Mouse (Mus musculus) liver, embryonic 13.5 days (tissue): ENCODE measurements at regions not wholly inside any gene's neighbourhood (a gene's known extent, or its start where the extent isn't known, plus 50 kb on each side); places are given as distances from the start of the nearest gene placed in this dataset.

Experiments used
- ATAC-seq: fragments of 200-750 bp; cut with Nextera tagmentation; 2 replicates; pipeline ENCODE4 v1.8.0; 2017; ENCODE audit warnings: low read depth, mild to moderate bottlenecking, moderate number of reproducible peaks, moderate library complexity
- DNase-seq: peaks from one replicate; pipeline ENCODE4 v3.0.0; 2022
- H3K27ac ChIP-seq: fragments of 300-500 bp; sonication (generic); 2 replicates; pipeline ENCODE4 v1.5.1; 2015; ENCODE audit warnings: moderate library complexity, mild to moderate bottlenecking, inconsistent platforms
- H3K27me3 ChIP-seq: fragments of 300-500 bp; sonication (generic); 2 replicates; pipeline ENCODE4 v1.6.1; 2015; ENCODE audit warnings: mild to moderate bottlenecking, inconsistent platforms
- H3K36me3 ChIP-seq: fragments of 300-500 bp; sonication (generic); 2 replicates; pipeline ENCODE4 v1.6.1; 2015; ENCODE audit warnings: mild to moderate bottlenecking, inconsistent platforms
- H3K4me1 ChIP-seq: fragments of 300-500 bp; sonication (generic); replicated peaks from 2 replicates; pipeline ENCODE4 v1.6.1; 2015; ENCODE audit warnings: inconsistent platforms
- H3K4me2 ChIP-seq: fragments of 300-500 bp; sonication (generic); 2 replicates; pipeline ENCODE4 v1.6.1; 2015; ENCODE audit warnings: inconsistent platforms, mild to moderate bottlenecking, moderate library complexity
- H3K4me3 ChIP-seq: fragments of 300-500 bp; sonication (generic); replicated peaks from 2 replicates; pipeline ENCODE4 v1.5.1; 2015; ENCODE audit warnings: mild to moderate bottlenecking, inconsistent platforms
- H3K9ac ChIP-seq: fragments of 300-500 bp; sonication (generic); 2 replicates; pipeline ENCODE4 v1.6.1; 2015; ENCODE audit warnings: mild to moderate bottlenecking, inconsistent platforms
- H3K9me3 ChIP-seq: fragments of 300-500 bp; sonication (generic); replicated peaks from 2 replicates; pipeline ENCODE4 v1.6.1; 2016; ENCODE audit warnings: inconsistent platforms
- WGBS: fragments of 180-500 bp; shearing (Covaris S2); methylation state at CpG from one replicate; pipeline ENCODE4 v1.1.7; 2015; ENCODE audit not compliant: insufficient replicate concordance; 5-methylcytosine and 5-hydroxymethylcytosine counted together

DNA sequence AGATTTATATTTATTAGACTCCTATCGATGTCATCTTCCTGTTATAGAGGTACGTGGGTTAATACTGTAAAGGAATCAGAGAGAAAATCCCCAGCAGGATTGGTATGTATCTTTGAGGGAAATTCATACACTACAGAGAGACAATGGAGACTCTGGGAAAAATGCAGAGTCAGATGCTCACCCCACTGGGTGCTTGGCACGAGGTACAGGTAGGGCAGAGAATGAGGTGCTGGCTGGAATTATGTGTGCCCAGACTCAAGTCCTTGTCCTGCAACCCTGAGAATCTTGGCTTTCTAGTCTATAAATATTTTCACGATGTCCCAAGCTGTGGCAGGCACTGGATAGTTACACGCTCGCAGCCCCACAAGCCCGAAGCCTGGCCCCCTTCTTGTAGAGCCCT, 57.8 kb upstream of the Cry1 start:
- DNase-seq = no peak

DNA sequence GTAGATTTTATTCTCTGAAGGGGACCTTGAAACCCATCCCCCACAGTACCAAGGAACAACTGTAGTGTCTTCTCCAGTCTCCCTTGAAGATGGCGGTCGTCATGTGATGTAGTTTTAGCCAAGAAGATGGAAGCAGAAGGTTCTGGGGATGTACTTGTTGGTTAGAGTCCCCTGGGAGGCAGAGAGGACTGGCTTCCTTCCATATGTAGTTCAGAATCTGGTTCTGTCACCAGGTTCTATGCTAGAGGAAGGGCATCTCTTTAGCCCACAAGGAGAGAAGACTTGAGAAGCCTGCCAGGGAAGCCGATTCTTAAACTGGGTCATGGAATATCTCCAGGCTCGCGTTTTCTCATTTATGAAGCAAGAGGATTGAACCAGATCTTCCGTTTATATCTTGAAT, 58.7 kb upstream of the Cry1 start:
- ATAC-seq = no peak
- no peaks in the 10 kb centered on the region for H3K36me3 ChIP-seq
- no peaks in the 10 kb centered on the region for H3K4me1 ChIP-seq
- H3K4me3 ChIP-seq = no peak overlapping the region
- H3K9ac ChIP-seq = no peak overlapping the region
- no peaks in the 10 kb centered on the region for H3K9me3 ChIP-seq
- H3K27me3 ChIP-seq = no peaks in the 10 kb centered on the region
- WGBS = 69% methylated on average over 6 of the region's 6 CpGs
- DNase-seq = no peak
- no peak overlapping the region for H3K4me2 ChIP-seq
- no peak overlapping the region for H3K27ac ChIP-seq

More for the DNA sequence above, 57.8 kb upstream of the Cry1 start:
- Histone ChIP-seq H3K4me3 (no peak overlapping the region), H3K4me2 (no peak overlapping the region), H3K4me1 (no peaks in the 10 kb centered on the region), H3K27me3 (no peaks in the 10 kb centered on the region), H3K36me3 (no peaks in the 10 kb centered on the region), H3K9ac (no peak overlapping the region), H3K9me3 (no peaks in the 10 kb centered on the region), H3K27ac (no peak overlapping the region)
- no peak for ATAC-seq
- WGBS = 76% methylated on average over 7 of the region's 7 CpGs

DNA sequence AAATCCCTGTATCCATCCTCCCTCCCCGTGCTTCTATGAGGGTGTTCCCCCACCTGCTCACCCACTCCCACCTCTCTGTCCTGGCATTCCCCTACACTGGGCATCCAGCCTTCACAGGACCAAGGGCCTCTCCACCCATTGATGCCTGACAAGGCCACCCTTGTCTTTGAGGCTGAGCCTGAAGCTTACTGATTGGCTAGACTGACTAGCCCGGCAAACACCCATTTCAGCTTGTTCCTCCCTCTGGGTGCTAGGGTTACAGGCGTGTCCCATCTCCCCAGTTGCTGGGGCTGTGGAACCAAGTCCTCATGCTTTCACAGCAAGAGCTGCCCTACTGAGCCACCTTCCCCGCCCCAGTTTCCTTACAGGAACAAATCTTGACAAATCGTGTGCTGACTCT, 80.9 kb upstream of the Cry1 start:
- Histone ChIP-seq H3K9me3 (no peaks in the 10 kb centered on the region), H3K27ac (no peak overlapping the region), H3K4me1 (no peaks in the 10 kb centered on the region), H3K9ac (no peak overlapping the region), H3K4me2 (no peak overlapping the region), H3K36me3 (no peaks in the 10 kb centered on the region), H3K4me3 (no peak overlapping the region), H3K27me3 (no peaks in the 10 kb centered on the region)
- 30% methylated on average over 5 of the region's 5 CpGs for WGBS
- ATAC-seq = no peak
- no peak for DNase-seq

DNA sequence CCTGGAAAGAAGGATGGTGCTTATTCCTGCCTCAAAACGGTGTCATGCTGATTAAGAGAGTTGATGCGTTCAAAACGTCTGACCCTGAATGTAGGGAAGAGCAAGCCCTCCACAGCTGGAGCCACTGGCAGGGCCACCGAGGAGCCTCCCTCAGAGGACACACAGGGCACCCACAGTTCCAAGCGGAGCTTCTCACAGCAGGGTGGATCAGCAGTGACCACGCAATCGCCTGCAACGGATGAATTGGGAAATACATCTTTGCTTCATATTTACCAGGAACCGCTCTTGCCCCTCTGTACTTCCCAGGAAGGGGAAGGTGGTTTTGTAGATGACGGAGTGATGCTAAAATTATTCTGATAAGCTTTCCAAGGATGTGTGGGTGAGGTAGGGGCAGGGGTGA, 81.3 kb upstream of the Cry1 start:
- Histone ChIP-seq H3K4me3 (no peak overlapping the region), H3K9ac (no peak overlapping the region), H3K4me1 (no peaks in the 10 kb centered on the region), H3K4me2 (no peak overlapping the region), H3K27ac (no peak overlapping the region), H3K9me3 (no peaks in the 10 kb centered on the region), H3K27me3 (no peaks in the 10 kb centered on the region), H3K36me3 (no peaks in the 10 kb centered on the region)
- no peak for DNase-seq
- 23% methylated on average over 10 of the region's 10 CpGs for WGBS
- no peak for ATAC-seq

DNA sequence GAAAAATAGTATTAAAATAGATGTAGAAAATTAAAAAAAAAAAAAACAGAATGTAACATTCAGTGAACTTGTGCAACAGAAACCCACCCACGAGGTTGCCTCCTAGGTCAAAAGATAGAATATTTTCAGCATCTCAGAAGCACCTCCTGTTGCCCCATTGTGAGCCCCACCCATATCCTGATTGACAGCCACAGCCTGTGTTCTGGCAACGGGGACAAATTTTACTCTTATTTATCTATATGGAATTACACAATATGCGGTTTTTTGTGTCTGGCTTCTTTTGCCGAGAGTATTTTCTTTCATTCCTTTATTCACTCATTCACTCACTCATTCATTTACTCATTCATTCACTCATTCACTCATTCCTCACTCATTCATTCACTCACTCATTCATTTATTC, 81.9 kb upstream of the Cry1 start:
- no peak overlapping the region for H3K27ac ChIP-seq
- H3K36me3 ChIP-seq = no peaks in the 10 kb centered on the region
- ATAC-seq = no peak
- H3K4me2 ChIP-seq = no peak overlapping the region
- H3K9ac ChIP-seq = no peak overlapping the region
- H3K4me3 ChIP-seq = no peak overlapping the region
- no peaks in the 10 kb centered on the region for H3K9me3 ChIP-seq
- H3K27me3 ChIP-seq = no peaks in the 10 kb centered on the region
- no peak for DNase-seq
- no peaks in the 10 kb centered on the region for H3K4me1 ChIP-seq
- WGBS = 51% methylated on average over 4 of the region's 4 CpGs

DNA sequence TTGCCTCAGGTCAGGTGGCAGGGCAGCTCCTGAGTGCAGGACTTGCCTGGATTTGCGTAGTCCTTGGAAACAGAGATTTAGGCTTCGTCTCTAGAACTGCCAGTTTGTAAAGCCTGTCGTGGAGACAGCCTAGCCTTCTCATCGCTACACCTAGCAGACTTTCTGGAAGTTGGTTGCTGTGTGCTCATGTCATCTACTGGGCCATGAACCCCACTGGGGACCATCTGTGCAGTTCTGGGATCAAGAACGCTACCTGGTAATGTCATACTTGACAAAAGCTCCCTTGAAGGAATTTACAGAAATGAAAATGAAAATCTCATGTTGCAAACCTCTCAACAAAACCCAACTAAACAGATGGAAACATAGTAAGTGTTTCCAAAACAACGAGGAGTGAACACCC, 85.3 kb upstream of the Cry1 start:
- H3K9ac ChIP-seq = no peak overlapping the region
- H3K4me1 ChIP-seq = no peaks in the 10 kb centered on the region
- H3K9me3 ChIP-seq = no peaks in the 10 kb centered on the region
- H3K36me3 ChIP-seq = no peaks in the 10 kb centered on the region
- ATAC-seq (no peak), DNase-seq (no peak)
- H3K4me3 ChIP-seq = no peak overlapping the region
- no peak overlapping the region for H3K27ac ChIP-seq
- no peak overlapping the region for H3K4me2 ChIP-seq
- 55% methylated on average over 6 of the region's 6 CpGs for WGBS
- no peaks in the 10 kb centered on the region for H3K27me3 ChIP-seq

DNA sequence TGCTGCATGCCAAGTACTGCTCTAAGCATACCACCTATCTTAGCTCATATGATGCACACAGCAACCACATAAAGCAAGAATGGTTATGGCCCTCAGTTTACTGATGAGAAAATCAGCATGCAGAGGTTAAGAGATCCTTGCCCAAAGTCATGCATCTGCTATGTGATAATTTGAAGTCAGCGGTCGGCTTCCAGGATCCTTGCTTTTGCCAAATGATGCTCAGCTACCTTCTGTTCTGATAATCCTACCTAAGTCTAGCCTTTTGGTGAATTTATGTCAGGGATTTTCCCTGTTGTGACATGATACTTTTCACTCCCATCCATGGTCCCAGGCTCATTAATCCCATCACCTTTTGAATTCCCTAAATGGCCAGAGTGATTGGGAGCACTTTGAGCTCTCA, 91.9 kb upstream of the Cry1 start:
- Histone ChIP-seq H3K4me3 (no peak overlapping the region), H3K36me3 (no peaks in the 10 kb centered on the region), H3K27me3 (no peaks in the 10 kb centered on the region), H3K9me3 (no peaks in the 10 kb centered on the region), H3K4me1 (no peaks in the 10 kb centered on the region), H3K4me2 (no peak overlapping the region), H3K27ac (no peak overlapping the region), H3K9ac (no peak overlapping the region)
- 76% methylated on average over 2 of the region's 2 CpGs for WGBS
- DNase-seq (no peak), ATAC-seq (no peak)

DNA sequence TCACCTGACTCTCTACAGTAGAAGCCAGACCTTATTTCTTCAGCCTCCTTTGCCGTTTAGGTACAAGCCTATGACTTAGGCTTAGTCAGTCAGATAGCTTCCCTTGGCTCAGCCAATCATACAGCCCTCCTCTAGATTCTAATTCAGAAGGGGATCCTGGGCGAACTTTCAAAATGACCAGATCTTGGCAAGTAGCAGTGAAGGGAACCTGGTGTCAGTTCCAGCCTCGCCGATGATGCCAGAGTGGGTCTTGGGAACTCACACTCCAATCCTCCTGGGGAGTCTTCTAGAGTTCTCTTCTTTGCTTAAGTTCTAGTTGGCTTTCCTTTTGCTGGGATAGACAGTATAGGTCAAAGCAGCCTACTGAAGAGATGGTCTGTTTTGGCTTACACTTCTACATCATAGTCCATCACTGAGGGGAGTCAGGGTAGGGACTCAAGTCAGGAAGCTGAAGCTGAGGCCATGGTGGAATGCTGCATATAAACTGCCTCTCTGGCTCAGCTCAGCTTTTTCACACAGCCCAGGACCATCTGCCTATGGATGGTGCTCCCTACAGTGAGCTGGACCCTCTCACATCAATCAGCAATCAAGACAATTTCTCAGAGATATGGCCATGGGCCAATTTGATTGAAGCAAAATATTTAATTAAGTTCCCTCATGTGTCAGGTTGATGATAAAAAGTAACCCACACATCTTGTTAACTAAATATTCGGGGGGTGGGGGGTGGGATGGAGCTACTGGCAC, 94.7 kb upstream of the Btbd11 start:
- Histone ChIP-seq H3K9ac (no peak overlapping the region), H3K27me3 (no peaks in the 10 kb centered on the region), H3K27ac (no peak overlapping the region), H3K4me1 (no peaks in the 10 kb centered on the region), H3K9me3 (no peaks in the 10 kb centered on the region), H3K4me3 (no peak overlapping the region), H3K36me3 (no peaks in the 10 kb centered on the region), H3K4me2 (no peak overlapping the region)
- 66% methylated on average over 5 of the region's 5 CpGs for WGBS
- DNase-seq = no peak
- ATAC-seq = no peak

DNA sequence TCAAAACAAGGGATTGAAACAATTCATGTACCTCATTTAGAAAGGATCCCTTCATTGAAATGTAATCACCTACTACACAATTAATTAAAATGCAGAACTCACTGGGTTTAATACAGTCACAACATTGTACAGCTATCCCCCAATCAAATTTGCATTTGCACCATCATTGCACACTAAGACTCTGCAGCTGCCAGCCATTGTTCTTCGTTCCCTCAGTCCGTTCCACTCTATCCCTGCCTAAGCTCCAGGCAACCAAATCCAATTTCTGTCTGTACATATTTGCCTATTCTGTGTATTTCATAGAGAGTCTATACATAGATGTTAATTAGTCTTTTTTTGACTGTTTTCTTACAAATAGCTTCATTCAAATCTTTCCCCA, 94.1 kb upstream of the Btbd11 start:
- ATAC-seq (no peak), DNase-seq (no peak)
- H3K27ac ChIP-seq = no peak overlapping the region
- no peaks in the 10 kb centered on the region for H3K27me3 ChIP-seq
- H3K4me1 ChIP-seq = no peaks in the 10 kb centered on the region
- H3K9me3 ChIP-seq = no peaks in the 10 kb centered on the region
- no peak overlapping the region for H3K9ac ChIP-seq
- 63% methylated on average over 2 of the region's 2 CpGs for WGBS
- H3K4me3 ChIP-seq = no peak overlapping the region
- H3K4me2 ChIP-seq = no peak overlapping the region
- H3K36me3 ChIP-seq = no peaks in the 10 kb centered on the region

DNA sequence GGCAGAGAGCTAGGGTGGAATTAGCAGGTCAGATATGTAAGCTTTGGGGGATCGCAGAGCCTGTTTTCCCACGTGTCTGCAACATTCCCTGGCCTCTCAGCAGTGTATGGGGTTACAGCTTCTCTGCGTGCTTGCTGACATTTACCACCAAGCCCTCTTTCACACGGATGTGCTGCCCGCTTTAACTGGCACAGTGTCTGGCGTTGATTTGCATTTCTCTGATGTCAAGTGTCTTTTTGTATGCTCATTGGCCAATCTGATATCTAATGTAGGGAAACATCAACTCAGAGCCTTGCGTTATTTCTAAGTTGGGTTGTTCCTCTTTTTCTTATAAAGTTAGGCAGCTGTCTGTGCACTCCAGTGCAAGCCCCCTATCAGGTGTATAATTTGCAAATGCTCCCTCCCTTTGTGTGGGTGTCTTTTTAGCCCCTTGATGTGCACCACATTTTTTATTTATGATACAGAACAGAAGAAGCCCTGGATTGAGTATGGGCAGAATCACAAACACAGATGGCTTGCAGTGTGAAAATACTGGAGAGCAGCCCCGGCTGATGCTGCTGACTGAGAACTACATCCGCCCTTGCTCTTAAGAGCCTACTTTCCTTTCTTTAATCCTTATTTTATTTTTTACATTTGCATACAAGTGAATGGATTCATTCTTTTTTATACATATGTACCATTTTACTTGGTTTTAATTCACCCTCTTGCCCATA, 93.4 kb upstream of the Btbd11 start:
- no peak overlapping the region for H3K4me3 ChIP-seq
- H3K27me3 ChIP-seq = no peaks in the 10 kb centered on the region
- 59% methylated on average over 9 of the region's 9 CpGs for WGBS
- H3K9me3 ChIP-seq = no peaks in the 10 kb centered on the region
- no peaks in the 10 kb centered on the region for H3K36me3 ChIP-seq
- H3K9ac ChIP-seq = no peak overlapping the region
- no peak overlapping the region for H3K4me2 ChIP-seq
- no peaks in the 10 kb centered on the region for H3K4me1 ChIP-seq
- no peak overlapping the region for H3K27ac ChIP-seq
- ATAC-seq (no peak), DNase-seq (no peak)

DNA sequence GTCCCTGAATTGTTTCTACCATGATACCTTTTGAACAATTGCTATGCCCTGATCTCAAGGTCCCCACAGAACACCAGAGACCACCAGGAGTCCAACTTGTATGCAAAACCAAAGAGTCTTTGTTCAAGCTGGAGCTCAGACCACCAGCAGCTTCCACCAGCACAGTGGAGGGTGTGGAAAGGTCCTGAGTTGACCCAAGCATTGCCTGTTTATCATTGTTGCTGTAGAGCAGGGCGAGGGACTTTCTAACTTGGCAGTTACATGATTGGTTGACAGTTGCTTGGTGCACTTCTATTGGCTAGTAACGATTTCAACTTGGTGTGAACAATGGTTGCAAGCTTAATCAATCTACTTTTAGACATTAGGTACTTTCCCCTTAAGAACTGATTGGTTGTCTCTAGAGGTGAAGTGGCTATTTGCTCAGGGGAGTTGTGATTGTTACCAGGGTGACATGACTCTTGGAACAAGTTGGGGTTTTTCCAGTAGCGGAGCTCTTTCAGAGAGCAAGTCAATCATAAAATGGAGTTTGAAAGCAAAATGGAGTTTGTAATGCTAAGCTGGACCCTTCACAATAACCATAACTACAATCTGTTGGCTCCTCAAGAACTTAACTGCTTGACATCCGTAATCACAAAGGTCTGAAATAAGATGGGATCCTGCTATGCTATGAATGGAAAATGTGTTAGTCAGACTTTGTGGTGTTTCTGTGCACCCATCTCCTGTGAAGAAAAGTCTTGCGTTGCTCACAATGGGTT, 91.3 kb upstream of the Btbd11 start:
- no peak overlapping the region for H3K9ac ChIP-seq
- no peak for DNase-seq

More for the DNA sequence above, 91.3 kb upstream of the Btbd11 start:
- 62% methylated on average over 5 of the region's 5 CpGs for WGBS
- no peaks in the 10 kb centered on the region for H3K36me3 ChIP-seq
- ATAC-seq = no peak
- H3K4me3 ChIP-seq = no peak overlapping the region
- H3K4me2 ChIP-seq = no peak overlapping the region
- H3K27ac ChIP-seq = no peak overlapping the region
- H3K4me1 ChIP-seq = no peaks in the 10 kb centered on the region
- H3K27me3 ChIP-seq = no peaks in the 10 kb centered on the region
- no peaks in the 10 kb centered on the region for H3K9me3 ChIP-seq
